Mouse (Mus musculus): ENCODE data around the gene Chpf. TPM values are rescaled to one million over a fixed set of nuclear protein-coding genes. Genes with fewer than 3 reads are reported as not detected.

Gene Chpf
- polyA plus RNA-seq, 1 experiment from 2014 or later = 33.8 TPM

- Histone ChIP-seq H3K4me3 (peak within 1 kb of the TSS; percentile 79), H3K36me3 (peaks cover 9% of the 10 kb centered on the region), H3K27me3 (peaks cover 52% of the 10 kb centered on the region), H3K4me2 (peak within 1 kb of the TSS; percentile 90), H3K4me1 (replicated peaks) (peaks cover 40% of the 10 kb centered on the region), H3K9ac (peak within 1 kb of the TSS; percentile 97), H3K27ac (peak within 1 kb of the TSS; percentile 94), H3K9me3 (no peaks in the 10 kb centered on the region)
- 79% methylated on average over 10 of the region's 10 CpGs for WGBS
- no peak for ATAC-seq (ENCODE audit: low FRiP score)
These were observed 27.9 kb upstream of the Chpf start, which contains the start of gene Inha for GRCm38 (mm10) chr1:75507006-75507405. Gene Inha, plus strand, starts transcription at chr1:75507077.

GRCm38 (mm10) chr1:75505956-75506831 lies 27.1 kb upstream of the Chpf start, which contains the start of gene Obsl1:
Gene Obsl1, minus strand, starts transcription at chr1:75506452.
- peaks cover 17% of the 10 kb centered on the region for H3K36me3 ChIP-seq
- peak; percentile 71 for ATAC-seq (ENCODE audit: low FRiP score)
- H3K4me3 ChIP-seq = peak within 1 kb of the TSS; percentile 79
- peaks cover 52% of the 10 kb centered on the region for H3K27me3 ChIP-seq
- H3K27ac ChIP-seq = peak within 1 kb of the TSS; percentile 94
- H3K4me2 ChIP-seq = peak within 1 kb of the TSS; percentile 90
- peaks cover 40% of the 10 kb centered on the region for H3K4me1 ChIP-seq (replicated peaks)
- under 1% methylated on average over 45 of the region's 65 CpGs for WGBS
- H3K9ac ChIP-seq = peak within 1 kb of the TSS; percentile 97
- H3K9me3 ChIP-seq = no peaks in the 10 kb centered on the region

DNA sequence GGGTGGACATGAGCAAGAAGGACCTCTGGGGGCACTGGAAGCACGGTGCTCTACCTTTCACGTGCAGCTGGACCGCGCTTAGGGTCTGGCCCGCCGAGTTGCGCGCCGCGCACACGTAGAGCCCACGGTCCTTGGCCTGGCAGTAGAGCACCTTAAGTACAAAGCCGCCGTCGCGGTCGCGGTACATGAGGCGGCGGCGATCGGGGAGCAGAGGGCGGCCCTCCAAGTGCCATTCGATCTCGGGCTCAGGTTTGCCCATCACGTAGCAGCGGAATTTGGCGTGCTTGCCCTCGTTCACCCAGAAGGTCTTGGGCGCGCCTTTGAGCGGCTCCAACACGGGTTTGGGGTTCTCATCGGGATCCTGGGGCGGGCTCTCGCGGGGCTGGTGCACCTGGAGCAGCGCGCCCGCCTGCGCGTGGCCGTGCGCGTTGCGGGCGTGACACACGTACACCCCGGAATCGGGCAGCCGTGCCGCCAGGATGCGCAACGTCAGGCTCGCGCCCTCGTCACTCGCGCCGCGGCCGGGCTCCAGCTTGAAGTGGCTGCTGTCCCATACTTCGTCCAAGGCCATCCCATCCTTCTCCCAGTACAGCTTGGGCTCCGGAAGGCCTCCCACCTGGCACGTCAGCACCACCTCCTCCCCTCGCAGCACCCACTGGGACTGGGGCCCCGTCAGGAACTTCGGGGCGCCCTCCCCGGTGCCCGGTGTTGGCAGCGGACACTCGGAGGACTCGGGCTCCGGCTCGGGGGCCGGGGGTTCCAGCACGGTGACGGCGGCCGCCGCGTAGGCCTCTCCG lies 26.2 kb upstream of the Chpf start:
- Histone ChIP-seq H3K4me3 (peak overlapping the region; percentile 79), H3K4me1 (replicated peaks) (peaks cover 40% of the 10 kb centered on the region), H3K27ac (peak overlapping the region; percentile 94), H3K9me3 (no peaks in the 10 kb centered on the region), H3K4me2 (peak overlapping the region; percentile 90), H3K27me3 (peaks cover 49% of the 10 kb centered on the region), H3K9ac (peak overlapping the region; percentile 97), H3K36me3 (peaks cover 25% of the 10 kb centered on the region)
- under 1% methylated on average over 79 of the region's 84 CpGs for WGBS
- peak; percentile 75 for ATAC-seq (ENCODE audit: low FRiP score)

GRCm38 (mm10) chr1:75504256-75505045 lies 25.3 kb upstream of the Chpf start:
- WGBS = 73% methylated on average over 9 of the region's 9 CpGs
- ATAC-seq (ENCODE audit: low FRiP score) = no peak
- peak overlapping the region; percentile 90 for H3K4me2 ChIP-seq
- peak overlapping the region; percentile 94 for H3K27ac ChIP-seq
- H3K9me3 ChIP-seq = no peaks in the 10 kb centered on the region
- peaks cover 33% of the 10 kb centered on the region for H3K36me3 ChIP-seq
- H3K27me3 ChIP-seq = peaks cover 43% of the 10 kb centered on the region
- H3K9ac ChIP-seq = peak overlapping the region; percentile 97
- peaks cover 38% of the 10 kb centered on the region for H3K4me1 ChIP-seq (replicated peaks)
- H3K4me3 ChIP-seq = peak overlapping the region; percentile 79

DNA sequence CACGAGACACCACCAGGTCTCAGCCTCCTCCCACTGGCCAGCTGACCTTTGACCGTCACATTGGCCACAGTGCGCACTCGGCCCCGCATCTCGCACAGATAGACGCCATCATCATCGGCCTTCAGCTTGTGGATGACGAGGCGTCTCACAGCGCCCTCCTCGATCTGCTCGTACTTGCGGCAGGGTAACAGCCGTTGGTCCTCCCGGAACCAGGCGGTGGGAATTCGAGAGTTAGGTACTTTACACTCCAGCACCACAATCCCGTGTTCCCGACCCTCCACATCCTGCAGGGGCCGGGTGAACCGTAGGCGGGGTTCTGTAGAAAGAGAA lies 24.5 kb upstream of the Chpf start:
- Histone ChIP-seq H3K27ac (no peak overlapping the region), H3K27me3 (peaks cover 36% of the 10 kb centered on the region), H3K4me3 (0 out of 2 replicates have a peak overlapping the region, but pooled peaks have one; percentile 0), H3K36me3 (peaks cover 41% of the 10 kb centered on the region), H3K4me1 (replicated peaks) (peaks cover 38% of the 10 kb centered on the region), H3K9me3 (no peaks in the 10 kb centered on the region), H3K4me2 (0 out of 2 replicates have a peak overlapping the region, but pooled peaks have one; percentile 11), H3K9ac (no peak overlapping the region)
- WGBS = 61% methylated on average over 23 of the region's 23 CpGs
- ATAC-seq (ENCODE audit: low FRiP score) = no peak

GRCm38 (mm10) chr1:75502945-75503650 lies 24.0 kb upstream of the Chpf start:
- peaks cover 46% of the 10 kb centered on the region for H3K36me3 ChIP-seq
- no peaks in the 10 kb centered on the region for H3K9me3 ChIP-seq
- H3K27me3 ChIP-seq = peaks cover 32% of the 10 kb centered on the region
- H3K27ac ChIP-seq = no peak overlapping the region
- H3K4me3 ChIP-seq = 0 out of 2 replicates have a peak overlapping the region, but pooled peaks have one; percentile 0
- 89% methylated on average over 24 of the region's 25 CpGs for WGBS
- H3K9ac ChIP-seq = no peak overlapping the region
- H3K4me2 ChIP-seq = 0 out of 2 replicates have a peak overlapping the region, but pooled peaks have one; percentile 11
- ATAC-seq (ENCODE audit: low FRiP score) = no peak
- peaks cover 37% of the 10 kb centered on the region for H3K4me1 ChIP-seq (replicated peaks)

- Histone ChIP-seq H3K4me3 (no peak overlapping the region), H3K4me1 (replicated peaks) (peaks cover 26% of the 10 kb centered on the region), H3K9ac (no peak overlapping the region), H3K9me3 (no peaks in the 10 kb centered on the region), H3K36me3 (peaks cover 58% of the 10 kb centered on the region), H3K4me2 (no peak overlapping the region), H3K27me3 (peaks cover 21% of the 10 kb centered on the region), H3K27ac (no peak overlapping the region)
- whole genome bisulfite sequencing = 98% methylated on average over 9 of the region's 9 CpGs
- no peak for ATAC-seq (ENCODE audit: low FRiP score)
These were observed 22.8 kb upstream of the Chpf start for GRCm38 (mm10) chr1:75501905-75502304.

DNA sequence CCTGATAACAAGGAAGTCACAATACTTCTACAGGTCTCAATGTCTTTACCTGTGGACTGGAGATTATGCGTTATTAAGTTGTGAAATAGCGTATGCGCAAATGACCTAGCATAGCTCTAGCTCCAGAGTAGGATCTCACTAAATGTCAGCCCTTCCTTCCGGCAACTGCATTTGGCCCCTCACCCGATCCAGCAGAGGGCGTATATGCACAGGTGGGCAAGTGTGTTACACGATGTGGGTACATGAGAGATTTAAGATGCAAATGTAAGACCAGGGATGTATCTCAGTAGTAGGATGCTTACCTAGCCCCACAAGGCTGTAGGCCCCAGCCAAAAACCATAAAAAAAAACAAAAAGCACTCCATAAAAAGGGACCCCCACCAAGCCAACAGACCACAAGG lies 20.3 kb upstream of the Chpf start:
- 86% methylated on average over 7 of the region's 7 CpGs for WGBS
- Histone ChIP-seq H3K4me2 (no peak overlapping the region), H3K36me3 (peaks cover 67% of the 10 kb centered on the region), H3K9me3 (no peaks in the 10 kb centered on the region), H3K9ac (no peak overlapping the region), H3K4me3 (no peak overlapping the region), H3K4me1 (replicated peaks) (peaks cover 11% of the 10 kb centered on the region), H3K27me3 (peaks cover 18% of the 10 kb centered on the region), H3K27ac (no peak overlapping the region)
- ATAC-seq (ENCODE audit: low FRiP score) = no peak

GRCm38 (mm10) chr1:75498897-75499296 lies 19.8 kb upstream of the Chpf start:
- no peak for ATAC-seq (ENCODE audit: low FRiP score)
- Histone ChIP-seq H3K27me3 (peaks cover 12% of the 10 kb centered on the region), H3K27ac (no peak overlapping the region), H3K4me2 (no peak overlapping the region), H3K36me3 (peaks cover 67% of the 10 kb centered on the region), H3K9ac (no peak overlapping the region), H3K4me1 (replicated peaks) (peaks cover 6% of the 10 kb centered on the region; the same call in 1 of the 2 replicates), H3K4me3 (no peak overlapping the region), H3K9me3 (no peaks in the 10 kb centered on the region)
- 90% methylated on average over 4 of the region's 4 CpGs for WGBS

- ATAC-seq (ENCODE audit: low FRiP score) = no peak
- Histone ChIP-seq H3K9me3 (no peaks in the 10 kb centered on the region), H3K27ac (no peak overlapping the region), H3K4me3 (no peak overlapping the region), H3K4me2 (no peak overlapping the region), H3K27me3 (peaks cover 35% of the 10 kb centered on the region), H3K36me3 (peaks cover 53% of the 10 kb centered on the region), H3K9ac (no peak overlapping the region), H3K4me1 (replicated peaks) (no peaks in the 10 kb centered on the region; the same call in 1 of the 2 replicates)
- 52% methylated on average over 12 of the region's 12 CpGs for WGBS
These were observed 15.9 kb upstream of the Chpf start for GRCm38 (mm10) chr1:75494878-75495548.

All from hindbrain, embryonic 13.5 days (tissue).